Mouse (Mus musculus): ENCODE data around the gene Icmt. TPM values are rescaled to one million over a fixed set of nuclear protein-coding genes. Genes with fewer than 3 reads are reported as not detected.

The Icmt gene
- polyA plus RNA-seq, 1 experiment from 2014 or later = 18.1 TPM

DNA sequence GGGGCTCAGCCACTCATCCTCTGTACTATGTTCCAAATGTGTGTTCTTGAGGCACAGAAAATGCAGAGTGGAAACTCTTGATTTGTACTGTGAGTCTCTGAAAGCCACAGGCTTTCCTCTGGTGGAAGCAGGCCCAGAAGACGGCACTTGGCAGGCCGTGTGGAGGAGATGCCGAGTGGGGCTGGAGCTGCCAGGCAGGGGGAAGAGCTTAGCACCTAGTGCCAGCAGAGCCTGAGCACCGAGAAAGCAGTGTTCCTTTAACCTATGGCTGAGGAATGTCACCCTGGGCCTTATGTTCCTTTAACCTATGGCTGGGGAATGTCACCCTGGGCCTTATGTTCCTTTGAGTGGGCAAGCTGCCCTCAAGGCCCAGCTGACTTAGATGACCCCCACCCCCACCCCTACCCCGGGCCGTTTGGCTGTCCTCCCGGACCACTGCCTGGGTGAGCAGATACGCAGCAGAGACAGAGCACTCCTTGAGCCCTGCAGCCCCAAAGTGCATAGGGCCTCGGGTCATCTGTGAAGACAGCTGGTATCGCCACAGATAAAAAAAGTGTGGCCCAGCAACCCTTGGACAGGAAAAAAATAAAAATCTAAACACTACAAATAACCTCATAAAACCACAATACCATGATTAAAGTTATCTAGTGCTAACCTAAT lies 30.7 kb upstream of the Icmt start:
- H3K4me1 ChIP-seq (replicated peaks) = peaks cover 19% of the 10 kb centered on the region
- ATAC-seq = no peak
- no peak overlapping the region for H3K4me2 ChIP-seq (replicated peaks)
- H3K9me3 ChIP-seq = no peaks in the 10 kb centered on the region
- H3K27ac ChIP-seq = no peak overlapping the region
- peaks cover 7% of the 10 kb centered on the region for H3K36me3 ChIP-seq
- 71% methylated on average over 10 of the region's 10 CpGs for WGBS
- no peak overlapping the region for H3K9ac ChIP-seq (replicated peaks)
- H3K4me3 ChIP-seq (replicated peaks) = no peak overlapping the region
- peaks cover 16% of the 10 kb centered on the region; the same call in 1 of the 2 replicates for H3K27me3 ChIP-seq

DNA sequence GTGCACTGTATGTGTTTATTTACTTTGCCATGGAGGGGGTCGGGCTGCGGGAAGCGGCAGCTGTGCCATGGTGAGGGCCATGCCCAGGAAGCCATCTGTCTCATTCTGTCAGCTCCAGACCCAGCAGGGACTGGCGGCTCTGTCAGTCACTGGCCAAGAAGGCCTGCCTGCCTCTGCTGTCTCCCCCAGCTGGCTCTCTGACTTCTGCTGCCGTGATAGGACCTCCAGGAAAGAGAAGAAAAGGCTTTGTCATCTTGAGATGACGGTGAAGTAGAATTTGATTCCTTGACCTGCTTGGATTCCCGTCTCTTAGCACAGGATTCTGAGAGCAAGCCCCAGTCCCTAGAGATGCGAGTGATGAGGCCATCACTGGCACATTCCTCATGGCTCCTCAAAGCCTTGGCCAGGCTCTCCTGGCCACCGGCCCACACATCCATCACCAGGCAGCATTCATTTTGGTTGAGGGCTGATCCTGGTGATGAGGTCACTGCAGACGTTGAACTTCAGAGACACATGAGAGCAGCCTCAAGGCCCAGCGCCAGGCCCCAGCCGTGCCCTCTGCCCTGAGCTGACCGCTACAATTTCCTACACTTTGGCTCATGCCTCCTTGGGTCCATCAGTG lies 29.2 kb upstream of the Icmt start:
- Histone ChIP-seq H3K9me3 (no peaks in the 10 kb centered on the region), H3K27ac (no peak overlapping the region)

GRCm38 (mm10) chr4:152269967-152270366 lies 27.1 kb upstream of the Icmt start:
- WGBS = 85% methylated on average over 13 of the region's 13 CpGs
- Histone ChIP-seq H3K9me3 (no peaks in the 10 kb centered on the region), H3K27ac (no peak overlapping the region), H3K9ac (replicated peaks) (no peak overlapping the region), H3K4me2 (replicated peaks) (no peak overlapping the region), H3K27me3 (peaks cover 48% of the 10 kb centered on the region), H3K4me3 (replicated peaks) (no peak overlapping the region), H3K36me3 (peaks cover 6% of the 10 kb centered on the region), H3K4me1 (replicated peaks) (peaks cover 25% of the 10 kb centered on the region)
- ATAC-seq = no peak

More for the DNA sequence above, 29.2 kb upstream of the Icmt start:
- no peak for ATAC-seq
- peaks cover 7% of the 10 kb centered on the region for H3K36me3 ChIP-seq
- 84% methylated on average over 13 of the region's 13 CpGs for WGBS
- H3K9ac ChIP-seq (replicated peaks) = no peak overlapping the region
- peaks cover 31% of the 10 kb centered on the region for H3K27me3 ChIP-seq
- H3K4me3 ChIP-seq (replicated peaks) = no peak overlapping the region
- peaks cover 19% of the 10 kb centered on the region for H3K4me1 ChIP-seq (replicated peaks)
- no peak overlapping the region for H3K4me2 ChIP-seq (replicated peaks)

DNA sequence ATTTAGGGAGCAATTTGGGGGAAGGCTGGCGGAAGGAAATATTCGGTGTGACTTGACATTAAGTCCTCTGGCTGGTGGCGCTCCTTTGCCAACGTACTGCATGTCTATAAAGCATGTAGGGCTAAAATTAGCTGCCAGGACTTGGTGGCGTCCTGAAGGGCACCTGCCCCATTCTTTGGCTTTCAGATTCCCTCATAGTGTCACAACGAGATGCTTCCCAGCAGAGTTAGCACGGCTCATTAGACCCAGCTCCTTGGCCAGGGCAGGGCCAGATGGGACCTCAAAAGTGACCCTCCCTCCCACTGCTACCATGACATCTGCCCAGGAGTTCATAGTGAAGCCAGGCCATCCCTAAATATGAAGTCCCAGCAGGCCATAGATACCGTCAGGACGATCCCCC lies 26.4 kb upstream of the Icmt start:
- Histone ChIP-seq H3K9me3 (no peaks in the 10 kb centered on the region), H3K4me2 (replicated peaks) (no peak overlapping the region), H3K27ac (no peak overlapping the region), H3K36me3 (peaks cover 4% of the 10 kb centered on the region), H3K4me1 (replicated peaks) (peaks cover 29% of the 10 kb centered on the region), H3K9ac (replicated peaks) (no peak overlapping the region), H3K4me3 (replicated peaks) (no peak overlapping the region), H3K27me3 (peaks cover 54% of the 10 kb centered on the region)
- WGBS = 82% methylated on average over 9 of the region's 9 CpGs
- ATAC-seq = no peak

DNA sequence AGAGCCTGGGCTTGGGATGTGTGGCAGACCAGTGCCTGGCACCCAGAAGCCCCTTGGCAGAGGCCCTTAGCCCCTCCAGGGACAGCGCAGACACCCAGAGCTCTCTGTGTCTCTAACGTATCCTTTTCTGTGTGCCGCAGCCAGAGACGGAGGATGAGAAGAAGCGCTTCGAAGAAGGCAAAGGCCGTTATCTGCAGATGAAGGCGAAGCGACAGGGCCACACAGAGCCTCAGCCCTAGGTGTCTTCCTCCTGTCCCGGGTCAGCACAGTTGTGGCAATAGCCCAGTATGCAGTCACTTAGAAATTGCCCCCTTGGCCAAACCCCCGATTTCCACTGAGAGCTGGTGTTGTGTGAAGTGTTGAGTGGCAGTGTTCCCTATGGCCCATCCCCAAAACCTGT lies 25.7 kb upstream of the Icmt start:
- WGBS = 87% methylated on average over 11 of the region's 11 CpGs
- Histone ChIP-seq H3K27ac (no peak overlapping the region), H3K9ac (replicated peaks) (no peak overlapping the region), H3K4me2 (replicated peaks) (no peak overlapping the region), H3K27me3 (peaks cover 61% of the 10 kb centered on the region), H3K9me3 (no peaks in the 10 kb centered on the region), H3K4me3 (replicated peaks) (no peak overlapping the region), H3K4me1 (replicated peaks) (peaks cover 21% of the 10 kb centered on the region), H3K36me3 (peaks cover 4% of the 10 kb centered on the region)
- ATAC-seq = no peak

DNA sequence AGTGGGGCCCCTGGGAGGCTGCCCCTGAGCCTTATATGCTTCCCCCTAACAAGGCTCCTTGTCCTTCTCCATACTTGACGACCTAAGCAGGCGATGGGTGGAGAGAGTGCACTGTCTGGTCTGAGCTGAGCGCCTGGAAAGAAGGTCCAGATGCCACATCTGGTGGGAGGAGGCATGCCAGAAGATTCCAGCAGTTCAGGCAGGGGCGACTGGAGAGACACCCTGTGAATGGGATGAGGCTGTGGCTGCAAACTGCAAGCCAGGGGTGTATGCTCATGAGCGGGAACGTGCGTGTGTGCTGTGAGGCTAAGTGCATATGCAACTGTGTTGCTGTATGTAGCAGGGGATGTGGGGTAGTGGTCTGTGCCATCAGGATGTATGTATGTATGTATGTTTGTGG lies 25.0 kb upstream of the Icmt start:
- Histone ChIP-seq H3K27ac (no peak overlapping the region), H3K9ac (replicated peaks) (no peak overlapping the region), H3K36me3 (peaks cover 4% of the 10 kb centered on the region), H3K9me3 (no peaks in the 10 kb centered on the region), H3K4me1 (replicated peaks) (peaks cover 21% of the 10 kb centered on the region), H3K4me2 (replicated peaks) (no peak overlapping the region), H3K4me3 (replicated peaks) (no peak overlapping the region), H3K27me3 (peaks cover 68% of the 10 kb centered on the region)
- WGBS = 69% methylated on average over 7 of the region's 7 CpGs
- no peak for ATAC-seq

GRCm38 (mm10) chr4:152272449-152273049 lies 24.5 kb upstream of the Icmt start:
- H3K27me3 ChIP-seq = peaks cover 73% of the 10 kb centered on the region
- 30% methylated on average over 9 of the region's 9 CpGs for WGBS
- no peak overlapping the region for H3K4me2 ChIP-seq (replicated peaks)
- H3K4me3 ChIP-seq (replicated peaks) = no peak overlapping the region
- H3K27ac ChIP-seq = 0 out of 2 replicates have a peak overlapping the region, but pooled peaks have one; percentile 12
- no peak overlapping the region for H3K9ac ChIP-seq (replicated peaks)
- H3K36me3 ChIP-seq = peaks cover 4% of the 10 kb centered on the region
- 0 out of 2 replicates have a peak, but pooled peaks have one; percentile 3 for ATAC-seq
- H3K4me1 ChIP-seq (replicated peaks) = peaks cover 21% of the 10 kb centered on the region
- H3K9me3 ChIP-seq = no peaks in the 10 kb centered on the region

DNA sequence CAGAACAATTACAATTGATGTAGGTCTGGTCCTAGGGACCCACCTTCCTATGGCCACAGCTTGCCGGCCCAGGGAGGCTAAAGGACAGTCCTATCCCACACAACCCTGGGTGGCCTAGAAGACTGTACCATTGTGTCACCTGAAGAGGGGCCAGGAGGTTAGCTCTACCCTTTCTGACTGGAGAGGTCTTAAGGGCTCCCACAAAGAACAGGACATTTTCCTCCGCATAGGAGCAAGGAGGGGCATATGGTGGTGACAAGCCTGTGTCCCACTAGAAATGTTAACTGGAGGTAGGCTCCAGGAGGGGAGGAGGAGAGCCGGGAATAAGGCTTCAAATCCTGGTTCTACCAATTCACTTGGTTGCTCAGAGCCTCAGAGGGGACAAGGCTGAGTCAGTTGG lies 23.8 kb upstream of the Icmt start:
- peak; percentile 21; the same call in 1 of the 2 replicates for ATAC-seq
- 24% methylated on average over 3 of the region's 3 CpGs for WGBS
- Histone ChIP-seq H3K9me3 (no peaks in the 10 kb centered on the region), H3K27me3 (peaks cover 78% of the 10 kb centered on the region), H3K4me1 (replicated peaks) (peaks cover 21% of the 10 kb centered on the region), H3K4me2 (replicated peaks) (peak overlapping the region; percentile 87), H3K27ac (peak overlapping the region; percentile 67), H3K9ac (replicated peaks) (no peak overlapping the region; the same call in 1 of the 2 replicates), H3K36me3 (peaks cover 2% of the 10 kb centered on the region), H3K4me3 (replicated peaks) (no peak overlapping the region; the same call in 1 of the 2 replicates)

DNA sequence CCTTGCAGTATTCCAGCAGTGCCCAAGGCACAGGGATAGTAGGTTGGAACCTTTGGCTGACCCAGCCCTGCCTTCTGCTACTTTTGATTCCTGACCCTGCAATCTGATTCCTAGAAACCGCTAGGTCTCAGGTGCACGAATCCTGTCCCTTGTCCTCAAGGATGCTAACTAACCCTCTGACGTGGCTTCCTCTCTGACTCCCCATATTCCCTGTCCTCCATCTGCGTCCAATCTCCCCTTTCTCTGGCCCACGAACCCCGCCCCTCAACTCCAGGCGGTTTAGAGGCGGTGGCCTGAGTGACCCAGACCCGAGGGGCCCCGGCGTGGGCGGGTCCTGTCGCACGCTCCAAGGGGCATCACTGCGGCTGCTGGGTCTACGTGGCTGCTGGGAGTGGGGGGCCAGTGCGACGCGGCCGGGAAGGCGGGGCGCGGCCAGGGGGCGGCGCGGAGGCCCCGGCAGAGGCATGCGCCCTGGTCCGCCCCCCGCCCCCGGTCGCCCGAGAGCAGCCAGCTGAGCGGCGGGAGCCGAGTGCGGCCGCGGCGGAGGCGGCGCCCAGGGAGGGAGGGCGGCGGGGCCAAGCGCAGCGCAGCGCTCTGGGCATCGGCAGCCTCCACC lies 23.3 kb upstream of the Icmt start, which contains the start of gene Gpr153:
Gene Gpr153, plus strand, starts transcription at position 612 of the 616 bp plus-strand sequence.
- ATAC-seq = peak; percentile 74
- Histone ChIP-seq H3K27ac (peak within 1 kb of the TSS; percentile 67), H3K36me3 (no peaks in the 10 kb centered on the region), H3K27me3 (peaks cover 80% of the 10 kb centered on the region), H3K4me2 (replicated peaks) (peak within 1 kb of the TSS; percentile 87), H3K9ac (replicated peaks) (peak within 1 kb of the TSS; percentile 82), H3K4me1 (replicated peaks) (peaks cover 21% of the 10 kb centered on the region), H3K4me3 (replicated peaks) (peak within 1 kb of the TSS; percentile 57), H3K9me3 (no peaks in the 10 kb centered on the region)
- 2% methylated on average over 30 of the region's 48 CpGs for WGBS

- H3K4me3 ChIP-seq (replicated peaks) = peak overlapping the region; percentile 57
- H3K9me3 ChIP-seq = no peaks in the 10 kb centered on the region
- peak; percentile 44 for ATAC-seq
- peaks cover 21% of the 10 kb centered on the region for H3K4me1 ChIP-seq (replicated peaks)
- peak overlapping the region; percentile 67 for H3K27ac ChIP-seq
- peak overlapping the region; percentile 87 for H3K4me2 ChIP-seq (replicated peaks)
- H3K36me3 ChIP-seq = no peaks in the 10 kb centered on the region
- WGBS = under 1% methylated on average over 20 of the region's 20 CpGs
- H3K27me3 ChIP-seq = peaks cover 85% of the 10 kb centered on the region
- peak overlapping the region; percentile 82 for H3K9ac ChIP-seq (replicated peaks)
Measured at GRCm38 (mm10) chr4:152274681-152275131, 22.3 kb upstream of the Icmt start.

- H3K4me3 ChIP-seq (replicated peaks) = no peak overlapping the region
- peaks cover 21% of the 10 kb centered on the region for H3K4me1 ChIP-seq (replicated peaks)
- no peak overlapping the region for H3K4me2 ChIP-seq (replicated peaks)
- ATAC-seq = no peak
- WGBS = 55% methylated on average over 10 of the region's 10 CpGs
- H3K9ac ChIP-seq (replicated peaks) = no peak overlapping the region
- no peak overlapping the region for H3K27ac ChIP-seq
- peaks cover 92% of the 10 kb centered on the region for H3K27me3 ChIP-seq
- no peaks in the 10 kb centered on the region for H3K36me3 ChIP-seq
- H3K9me3 ChIP-seq = no peaks in the 10 kb centered on the region
Measured at GRCm38 (mm10) chr4:152276389-152277347, 20.4 kb upstream of the Icmt start.

All from midbrain, embryonic 13.5 days (tissue).